ENCODE assay signal across 7 mouse cellular contexts in genomic region chr7:133176256-133177178, GRCm38 (mm10). TPM values are rescaled to one million over a fixed set of nuclear protein-coding genes. Genes with fewer than 3 reads are reported as not detected.
DNase-seq lines count a peak whose midpoint lies in the region; ATAC-seq lines count a peak whose summit lies in the region.

No protein-coding gene starts in this region.

- peak overlapping the region; percentile 56 for H3K27ac ChIP-seq in heart, embryonic 15.5 days

- peaks cover 46% of the 10 kb centered on the region for H3K4me1 ChIP-seq in megakaryocyte, embryonic 14.5 days
- peaks cover 19% of the 10 kb centered on the region for H3K4me1 ChIP-seq in heart, embryonic 15.5 days (replicated peaks)

- no peak overlapping the region for H3K9ac ChIP-seq in heart, embryonic 15.5 days

- peak overlapping the region; percentile 8 for H3K4me3 ChIP-seq in megakaryocyte, embryonic 14.5 days (replicated peaks)
- H3K4me3 ChIP-seq in heart, embryonic 15.5 days: no peak overlapping the region

- peak; percentile 84 for DNase-seq in cerebellum, adult 9-11 months
- DNase-seq in lung, postnatal 4 days: peak; percentile 56 to 62
- DNase-seq in spleen, postnatal 10 days (ENCODE audit: low spot score in 2 of 2): no peak
- no peak for DNase-seq in left cerebral cortex, adult 9 months (ENCODE audit: low spot score in 2 of 2)

- peak overlapping the region; percentile 32 for H3K4me2 ChIP-seq in heart, embryonic 15.5 days

- no peak for ATAC-seq in megakaryocyte, adult 5-6 weeks (ENCODE audit: poor library complexity, severe bottlenecking)
- ATAC-seq in heart, embryonic 15.5 days (replicated peaks; ENCODE audit: insufficient number of reproducible peaks, insufficient read depth, low FRiP score, low read depth): peak; percentile 75

- peaks cover 13% of the 10 kb centered on the region for H3K27me3 ChIP-seq in megakaryocyte, embryonic 14.5 days (replicated peaks)
- no peaks in the 10 kb centered on the region for H3K27me3 ChIP-seq in heart, embryonic 15.5 days

- 28% methylated on average over 10 of the region's 10 CpGs for WGBS in heart, embryonic 15.5 days

- no peaks in the 10 kb centered on the region for H3K9me3 ChIP-seq in megakaryocyte, embryonic 14.5 days
- H3K9me3 ChIP-seq in heart, embryonic 15.5 days (replicated peaks): no peaks in the 10 kb centered on the region

- no peaks in the 10 kb centered on the region for H3K36me3 ChIP-seq in megakaryocyte, embryonic 14.5 days (replicated peaks; ENCODE audit: low read length)
- no peaks in the 10 kb centered on the region for H3K36me3 ChIP-seq in heart, embryonic 15.5 days

RNA-seq across cellular contexts. Expression of gene Ctbp2, which starts 52.4 kb away (rescaled TPM):
- polyA plus RNA-seq in megakaryocyte, embryonic 14.5 days (2012; ENCODE audit: insufficient read depth, low replicate concordance): 82.6 and 131 TPM in 2 replicates
- total RNA-seq in megakaryocyte, adult 5-6 weeks (2015): 43.2 and 49.3 TPM in 2 replicates
- 50.2 and 57.6 TPM in 2 replicates for total RNA-seq in megakaryocyte, adult 5-6 weeks (2017)
- 40.8 and 48.8 TPM in 2 replicates for polyA plus RNA-seq in heart, embryonic 15.5 days (2015; fragmentation: Nextera tagmentation; extraction: Ambion mirVana)

RNA-seq across cellular contexts. Expression of gene Fgfr2, which starts 53.4 kb away (rescaled TPM):
- 0.45 TPM in 1 of 2 replicates, not detected in the other for polyA plus RNA-seq in megakaryocyte, embryonic 14.5 days (2012; ENCODE audit: insufficient read depth, low replicate concordance)
- total RNA-seq in megakaryocyte, adult 5-6 weeks (2015): 0.41 and 0.51 TPM in 2 replicates
- 0.26 and 0.41 TPM in 2 replicates for total RNA-seq in megakaryocyte, adult 5-6 weeks (2017)
- 17.2 and 32.2 TPM in 2 replicates for polyA plus RNA-seq in heart, embryonic 15.5 days (2015; fragmentation: Nextera tagmentation; extraction: Ambion mirVana)

Comparison
In these comparisons a context has a peak if more than half of its experiments do, and no peak if none do; other contexts are left out.
1. DNase-seq: peak in cerebellum, adult 9-11 months (single experiment) and lung, postnatal 4 days (2 of 2); none in spleen, postnatal 10 days (0 of 2) and left cerebral cortex, adult 9 months (0 of 2).
2. RNA of gene Fgfr2, which starts 53.4 kb away (polyA plus RNA-seq): 17.2 to 32.2 TPM in heart, embryonic 15.5 days; 0.45 TPM in megakaryocyte, embryonic 14.5 days; every median in the first group is over 10 times any median in the second.